Mouse (Mus musculus): ENCODE data around the gene Dlg2. TPM values are rescaled to one million over a fixed set of nuclear protein-coding genes. Genes with fewer than 3 reads are reported as not detected.

Gene Dlg2
- polyA plus RNA-seq, 1 experiment from 2014 or later, result 5.1 TPM

- no peak overlapping the region for H3K27ac ChIP-seq (ENCODE audit: low read length)
- no peaks in the 10 kb centered on the region for H3K9me3 ChIP-seq (ENCODE audit: control insufficient read depth, low read depth, low read length)
- H3K4me3 ChIP-seq (ENCODE audit: low read depth, low read length), result no peak overlapping the region
- no peak overlapping the region for H3K4me2 ChIP-seq (replicated peaks; ENCODE audit: low read depth, low read length)
- 81% methylated on average over 3 of the region's 3 CpGs for WGBS
- no peaks in the 10 kb centered on the region for H3K4me1 ChIP-seq (ENCODE audit: control insufficient read depth, insufficient read depth, low read length)
- H3K9ac ChIP-seq (replicated peaks; ENCODE audit: low read depth, low read length), result no peak overlapping the region
- H3K36me3 ChIP-seq (ENCODE audit: control insufficient read depth, insufficient read depth, low read length), result no peaks in the 10 kb centered on the region
- no peaks in the 10 kb centered on the region for H3K27me3 ChIP-seq (ENCODE audit: control insufficient read depth, insufficient read depth, low read length)
- no peak for ATAC-seq (ENCODE audit: insufficient number of reproducible peaks, insufficient read depth, low FRiP score, low read depth)
These were observed 622.0 kb downstream of the Dlg2 start for GRCm38 (mm10) chr7:91098521-91098920.

GRCm38 (mm10) chr7:91109575-91109974, 633.1 kb downstream of the Dlg2 start:
- WGBS, result 71% methylated on average over 3 of the region's 3 CpGs
- Histone ChIP-seq H3K27ac (ENCODE audit: low read length) (no peak overlapping the region), H3K4me3 (ENCODE audit: low read depth, low read length) (no peak overlapping the region), H3K4me1 (ENCODE audit: control insufficient read depth, insufficient read depth, low read length) (no peaks in the 10 kb centered on the region), H3K4me2 (replicated peaks; ENCODE audit: low read depth, low read length) (no peak overlapping the region), H3K9ac (replicated peaks; ENCODE audit: low read depth, low read length) (no peak overlapping the region), H3K9me3 (ENCODE audit: control insufficient read depth, low read depth, low read length) (no peaks in the 10 kb centered on the region), H3K27me3 (ENCODE audit: control insufficient read depth, insufficient read depth, low read length) (no peaks in the 10 kb centered on the region), H3K36me3 (ENCODE audit: control insufficient read depth, insufficient read depth, low read length) (no peaks in the 10 kb centered on the region)
- ATAC-seq (ENCODE audit: insufficient number of reproducible peaks, insufficient read depth, low FRiP score, low read depth), result no peak

GRCm38 (mm10) chr7:91132128-91132527, 655.7 kb downstream of the Dlg2 start:
- Histone ChIP-seq H3K4me3 (ENCODE audit: low read depth, low read length) (no peak overlapping the region), H3K27ac (ENCODE audit: low read length) (no peak overlapping the region), H3K4me1 (ENCODE audit: control insufficient read depth, insufficient read depth, low read length) (no peaks in the 10 kb centered on the region), H3K4me2 (replicated peaks; ENCODE audit: low read depth, low read length) (no peak overlapping the region), H3K27me3 (ENCODE audit: control insufficient read depth, insufficient read depth, low read length) (no peaks in the 10 kb centered on the region), H3K9me3 (ENCODE audit: control insufficient read depth, low read depth, low read length) (no peaks in the 10 kb centered on the region), H3K36me3 (ENCODE audit: control insufficient read depth, insufficient read depth, low read length) (no peaks in the 10 kb centered on the region), H3K9ac (replicated peaks; ENCODE audit: low read depth, low read length) (no peak overlapping the region)
- 65% methylated on average over 4 of the region's 4 CpGs for WGBS
- no peak for ATAC-seq (ENCODE audit: insufficient number of reproducible peaks, insufficient read depth, low FRiP score, low read depth)

- Histone ChIP-seq H3K27me3 (ENCODE audit: control insufficient read depth, insufficient read depth, low read length) (no peaks in the 10 kb centered on the region), H3K9ac (replicated peaks; ENCODE audit: low read depth, low read length) (no peak overlapping the region), H3K4me2 (replicated peaks; ENCODE audit: low read depth, low read length) (no peak overlapping the region), H3K9me3 (ENCODE audit: control insufficient read depth, low read depth, low read length) (no peaks in the 10 kb centered on the region), H3K4me1 (ENCODE audit: control insufficient read depth, insufficient read depth, low read length) (no peaks in the 10 kb centered on the region), H3K27ac (ENCODE audit: low read length) (no peak overlapping the region), H3K4me3 (ENCODE audit: low read depth, low read length) (no peak overlapping the region), H3K36me3 (ENCODE audit: control insufficient read depth, insufficient read depth, low read length) (no peaks in the 10 kb centered on the region)
- 81% methylated on average over 1 of the region's 1 CpGs for WGBS
- no peak for ATAC-seq (ENCODE audit: insufficient number of reproducible peaks, insufficient read depth, low FRiP score, low read depth)
These were observed 677.6 kb downstream of the Dlg2 start for GRCm38 (mm10) chr7:91154096-91154495.

- Histone ChIP-seq H3K27me3 (ENCODE audit: control insufficient read depth, insufficient read depth, low read length) (no peaks in the 10 kb centered on the region), H3K27ac (ENCODE audit: low read length) (no peak overlapping the region), H3K4me3 (ENCODE audit: low read depth, low read length) (no peak overlapping the region), H3K4me2 (replicated peaks; ENCODE audit: low read depth, low read length) (no peak overlapping the region), H3K9ac (replicated peaks; ENCODE audit: low read depth, low read length) (no peak overlapping the region), H3K4me1 (ENCODE audit: control insufficient read depth, insufficient read depth, low read length) (no peaks in the 10 kb centered on the region), H3K36me3 (ENCODE audit: control insufficient read depth, insufficient read depth, low read length) (no peaks in the 10 kb centered on the region), H3K9me3 (ENCODE audit: control insufficient read depth, low read depth, low read length) (no peaks in the 10 kb centered on the region)
- no peak for ATAC-seq (ENCODE audit: insufficient number of reproducible peaks, insufficient read depth, low FRiP score, low read depth)
- 86% methylated on average over 5 of the region's 5 CpGs for WGBS
These were observed 682.7 kb downstream of the Dlg2 start for GRCm38 (mm10) chr7:91159144-91159543.

GRCm38 (mm10) chr7:91161643-91162175, 685.2 kb downstream of the Dlg2 start:
- Histone ChIP-seq H3K27me3 (ENCODE audit: control insufficient read depth, insufficient read depth, low read length) (no peaks in the 10 kb centered on the region), H3K4me1 (ENCODE audit: control insufficient read depth, insufficient read depth, low read length) (no peaks in the 10 kb centered on the region), H3K9me3 (ENCODE audit: control insufficient read depth, low read depth, low read length) (no peaks in the 10 kb centered on the region), H3K9ac (replicated peaks; ENCODE audit: low read depth, low read length) (no peak overlapping the region), H3K36me3 (ENCODE audit: control insufficient read depth, insufficient read depth, low read length) (no peaks in the 10 kb centered on the region), H3K4me2 (replicated peaks; ENCODE audit: low read depth, low read length) (no peak overlapping the region), H3K27ac (ENCODE audit: low read length) (no peak overlapping the region), H3K4me3 (ENCODE audit: low read depth, low read length) (no peak overlapping the region)
- no peak for ATAC-seq (ENCODE audit: insufficient number of reproducible peaks, insufficient read depth, low FRiP score, low read depth)
- 41% methylated on average over 2 of the region's 2 CpGs for WGBS

- Histone ChIP-seq H3K36me3 (ENCODE audit: control insufficient read depth, insufficient read depth, low read length) (no peaks in the 10 kb centered on the region), H3K9ac (replicated peaks; ENCODE audit: low read depth, low read length) (no peak overlapping the region), H3K4me2 (replicated peaks; ENCODE audit: low read depth, low read length) (no peak overlapping the region), H3K4me3 (ENCODE audit: low read depth, low read length) (no peak overlapping the region), H3K9me3 (ENCODE audit: control insufficient read depth, low read depth, low read length) (no peaks in the 10 kb centered on the region), H3K4me1 (ENCODE audit: control insufficient read depth, insufficient read depth, low read length) (no peaks in the 10 kb centered on the region), H3K27me3 (ENCODE audit: control insufficient read depth, insufficient read depth, low read length) (no peaks in the 10 kb centered on the region), H3K27ac (ENCODE audit: low read length) (no peak overlapping the region)
- no peak for ATAC-seq (ENCODE audit: insufficient number of reproducible peaks, insufficient read depth, low FRiP score, low read depth)
- WGBS, result 88% methylated on average over 2 of the region's 2 CpGs
These were observed 697.1 kb downstream of the Dlg2 start for GRCm38 (mm10) chr7:91173560-91173959.

GRCm38 (mm10) chr7:91188211-91188610, 711.7 kb downstream of the Dlg2 start:
- Histone ChIP-seq H3K27ac (ENCODE audit: low read length) (no peak overlapping the region), H3K4me3 (ENCODE audit: low read depth, low read length) (no peak overlapping the region), H3K36me3 (ENCODE audit: control insufficient read depth, insufficient read depth, low read length) (no peaks in the 10 kb centered on the region), H3K27me3 (ENCODE audit: control insufficient read depth, insufficient read depth, low read length) (no peaks in the 10 kb centered on the region), H3K4me1 (ENCODE audit: control insufficient read depth, insufficient read depth, low read length) (no peaks in the 10 kb centered on the region), H3K9ac (replicated peaks; ENCODE audit: low read depth, low read length) (no peak overlapping the region), H3K9me3 (ENCODE audit: control insufficient read depth, low read depth, low read length) (no peaks in the 10 kb centered on the region), H3K4me2 (replicated peaks; ENCODE audit: low read depth, low read length) (no peak overlapping the region)
- ATAC-seq (ENCODE audit: insufficient number of reproducible peaks, insufficient read depth, low FRiP score, low read depth), result no peak
- 96% methylated on average over 2 of the region's 2 CpGs for WGBS

- no peaks in the 10 kb centered on the region for H3K36me3 ChIP-seq (ENCODE audit: control insufficient read depth, insufficient read depth, low read length)
- no peak overlapping the region for H3K9ac ChIP-seq (replicated peaks; ENCODE audit: low read depth, low read length)
- no peaks in the 10 kb centered on the region for H3K27me3 ChIP-seq (ENCODE audit: control insufficient read depth, insufficient read depth, low read length)
- 88% methylated on average over 1 of the region's 1 CpGs for WGBS
- no peaks in the 10 kb centered on the region for H3K4me1 ChIP-seq (ENCODE audit: control insufficient read depth, insufficient read depth, low read length)
- H3K9me3 ChIP-seq (ENCODE audit: control insufficient read depth, low read depth, low read length), result no peaks in the 10 kb centered on the region
- H3K4me2 ChIP-seq (replicated peaks; ENCODE audit: low read depth, low read length), result no peak overlapping the region
- H3K27ac ChIP-seq (ENCODE audit: low read length), result no peak overlapping the region
- no peak overlapping the region for H3K4me3 ChIP-seq (ENCODE audit: low read depth, low read length)
- ATAC-seq (ENCODE audit: insufficient number of reproducible peaks, insufficient read depth, low FRiP score, low read depth), result no peak
These were observed 722.9 kb downstream of the Dlg2 start for GRCm38 (mm10) chr7:91199372-91199771.
